Mouse (Mus musculus) intestine, embryonic 14.5 days (tissue): ENCODE data around the gene Banf1. TPM values are rescaled to one million over a fixed set of nuclear protein-coding genes. Genes with fewer than 3 reads are reported as not detected.

ENCODE experiments used
- ATAC-seq: fragments of 200-750 bp; cut with Nextera tagmentation; replicated peaks from 2 replicates; pipeline ENCODE4 v1.8.0; 2017; ENCODE audit warnings: low read depth, moderate number of reproducible peaks, moderate TSS enrichment, moderate library complexity; ENCODE audit not compliant: low FRiP score, low TSS enrichment
- DNase-seq: peaks from one replicate; pipeline ENCODE4 v3.0.0-alpha.2; 2018; ENCODE audit warnings: low spot score
- H3K27ac ChIP-seq: fragments of 300-500 bp; sonication (generic); 2 replicates; pipeline ENCODE4 v1.5.1; 2014; ENCODE audit warnings: low read depth, mild to moderate bottlenecking, control low read depth
- H3K27me3 ChIP-seq: fragments of 300-500 bp; sonication (generic); replicated peaks from 2 replicates; pipeline ENCODE4 v1.6.1; 2014; ENCODE audit warnings: low read length, control low read depth; ENCODE audit not compliant: control insufficient read depth, insufficient read depth
- H3K36me3 ChIP-seq: fragments of 300-500 bp; sonication (generic); 2 replicates; pipeline ENCODE4 v1.6.1; 2014; ENCODE audit warnings: low read length, control low read depth; ENCODE audit not compliant: control insufficient read depth, insufficient read depth
- H3K4me1 ChIP-seq: fragments of 300-500 bp; sonication (generic); replicated peaks from 2 replicates; pipeline ENCODE4 v1.6.1; 2014; ENCODE audit warnings: low read length, control low read depth, mixed read lengths; ENCODE audit not compliant: control insufficient read depth, insufficient read depth
- H3K4me2 ChIP-seq: fragments of 300-500 bp; sonication (generic); 2 replicates; pipeline ENCODE4 v1.6.1; 2014; ENCODE audit warnings: low read length
- H3K4me3 ChIP-seq: fragments of 300-500 bp; sonication (generic); 2 replicates; pipeline ENCODE4 v1.5.1; 2014; ENCODE audit warnings: low read depth, low read length, control low read depth, mixed read lengths
- H3K9ac ChIP-seq: fragments of 300-500 bp; sonication (generic); 2 replicates; pipeline ENCODE4 v1.6.1; 2014; ENCODE audit warnings: mild to moderate bottlenecking, low read length
- H3K9me3 ChIP-seq: fragments of 300-500 bp; sonication (generic); 2 replicates; pipeline ENCODE4 v1.6.1; 2016; ENCODE audit warnings: low read length, control low read depth; ENCODE audit not compliant: control insufficient read depth
- WGBS: fragments of 180-500 bp; shearing (Covaris S2); extraction: QIAGEN DNeasy Blood & Tissue Kit; methylation state at CpG from one replicate; pipeline ENCODE4 v1.1.7; 2014; 5-methylcytosine and 5-hydroxymethylcytosine counted together
- polyA plus RNA-seq: library from polyadenylated mRNA; unstranded; fragments of >200 nt; fragmentation: Nextera tagmentation; extraction: Ambion mirVana; gene quantifications from 2 replicates; pipeline ENCODE4 v1.2.1, GENCODE M21; 2014

The Banf1 gene
- polyA plus RNA-seq, 1 experiment from 2014 or later = 499 TPM

DNA sequence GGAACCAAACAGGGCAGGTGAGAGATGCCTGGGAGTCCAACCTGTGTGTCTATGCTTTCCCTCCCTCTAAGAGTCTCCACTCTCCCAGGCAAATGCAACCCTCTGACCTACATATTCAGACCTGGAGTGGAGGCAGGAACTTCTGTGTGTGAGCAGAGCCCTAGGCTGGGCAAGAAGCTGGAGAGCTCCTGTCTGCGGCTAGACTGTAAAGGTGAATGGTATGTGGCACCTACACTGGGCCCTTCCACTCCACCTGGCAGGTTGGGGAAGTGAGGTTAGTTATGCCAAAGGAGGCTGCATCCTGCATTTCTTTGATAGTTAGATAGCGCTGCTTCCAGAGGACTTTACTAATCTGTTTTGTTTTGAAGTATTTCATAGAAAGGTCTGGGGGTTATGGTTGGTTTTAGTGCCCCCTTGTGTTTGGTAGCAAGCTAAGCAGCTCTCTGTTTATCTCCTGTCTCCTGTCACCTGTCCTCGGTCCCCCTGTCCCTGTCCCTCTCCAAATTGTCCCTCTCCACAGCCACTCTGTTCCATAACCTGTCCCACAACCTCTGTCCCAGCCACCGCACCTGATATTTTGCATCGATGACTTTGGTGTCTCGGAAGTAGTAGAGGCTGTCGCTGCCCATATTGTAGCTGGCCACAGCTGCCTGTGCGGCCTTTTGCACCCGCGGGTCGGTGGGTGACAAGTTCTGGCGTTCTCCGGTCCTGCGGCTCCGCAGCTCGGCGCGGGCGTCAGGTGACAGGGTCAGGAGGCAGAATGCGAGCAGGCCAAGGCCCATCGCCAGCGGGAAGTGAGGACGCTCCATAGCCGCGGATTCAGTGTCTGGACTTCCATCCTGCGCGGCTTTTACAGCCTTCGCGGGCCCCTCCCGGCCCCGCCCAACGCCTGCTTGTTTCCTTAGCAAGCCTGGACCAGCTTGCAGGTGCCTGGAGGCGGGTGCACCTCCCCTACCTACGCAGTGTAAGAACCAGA, 18.2 kb downstream of the Banf1 start:
- peak; percentile 82 for DNase-seq
- Histone ChIP-seq H3K27ac (no peak overlapping the region), H3K36me3 (no peaks in the 10 kb centered on the region), H3K9ac (peak overlapping the region; percentile 28), H3K9me3 (no peaks in the 10 kb centered on the region), H3K4me1 (no peaks in the 10 kb centered on the region), H3K4me3 (peak overlapping the region; percentile 23), H3K4me2 (peak overlapping the region; percentile 53), H3K27me3 (no peaks in the 10 kb centered on the region)
- ATAC-seq = peak; percentile 53
- 4% methylated on average over 34 of the region's 34 CpGs for WGBS

DNA sequence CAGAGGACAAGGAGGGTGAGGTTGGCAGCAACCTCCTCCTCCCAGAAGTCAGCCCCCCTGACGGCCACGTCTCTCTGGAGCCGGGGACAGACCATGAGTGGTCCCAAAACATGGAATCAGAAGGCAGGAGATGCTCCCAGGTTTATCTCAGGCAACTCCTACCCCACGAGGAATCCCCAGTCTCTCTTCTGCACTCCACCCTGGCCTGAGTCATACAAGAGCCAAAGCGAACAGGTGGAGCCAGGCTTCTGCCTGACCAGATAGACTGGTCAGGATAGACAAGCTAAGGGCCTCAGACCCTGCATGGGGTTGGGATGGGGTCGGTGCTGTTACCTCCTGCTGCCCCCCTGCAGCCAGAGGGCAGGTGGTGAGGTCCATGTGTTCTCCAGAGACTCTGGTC, 18.9 kb downstream of the Banf1 start:
- Histone ChIP-seq H3K4me1 (no peaks in the 10 kb centered on the region), H3K9me3 (no peaks in the 10 kb centered on the region), H3K4me3 (no peak overlapping the region), H3K27me3 (no peaks in the 10 kb centered on the region), H3K9ac (no peak overlapping the region), H3K4me2 (no peak overlapping the region), H3K36me3 (no peaks in the 10 kb centered on the region), H3K27ac (no peak overlapping the region)
- 72% methylated on average over 6 of the region's 6 CpGs for WGBS
- DNase-seq = no peak
- no peak for ATAC-seq

DNA sequence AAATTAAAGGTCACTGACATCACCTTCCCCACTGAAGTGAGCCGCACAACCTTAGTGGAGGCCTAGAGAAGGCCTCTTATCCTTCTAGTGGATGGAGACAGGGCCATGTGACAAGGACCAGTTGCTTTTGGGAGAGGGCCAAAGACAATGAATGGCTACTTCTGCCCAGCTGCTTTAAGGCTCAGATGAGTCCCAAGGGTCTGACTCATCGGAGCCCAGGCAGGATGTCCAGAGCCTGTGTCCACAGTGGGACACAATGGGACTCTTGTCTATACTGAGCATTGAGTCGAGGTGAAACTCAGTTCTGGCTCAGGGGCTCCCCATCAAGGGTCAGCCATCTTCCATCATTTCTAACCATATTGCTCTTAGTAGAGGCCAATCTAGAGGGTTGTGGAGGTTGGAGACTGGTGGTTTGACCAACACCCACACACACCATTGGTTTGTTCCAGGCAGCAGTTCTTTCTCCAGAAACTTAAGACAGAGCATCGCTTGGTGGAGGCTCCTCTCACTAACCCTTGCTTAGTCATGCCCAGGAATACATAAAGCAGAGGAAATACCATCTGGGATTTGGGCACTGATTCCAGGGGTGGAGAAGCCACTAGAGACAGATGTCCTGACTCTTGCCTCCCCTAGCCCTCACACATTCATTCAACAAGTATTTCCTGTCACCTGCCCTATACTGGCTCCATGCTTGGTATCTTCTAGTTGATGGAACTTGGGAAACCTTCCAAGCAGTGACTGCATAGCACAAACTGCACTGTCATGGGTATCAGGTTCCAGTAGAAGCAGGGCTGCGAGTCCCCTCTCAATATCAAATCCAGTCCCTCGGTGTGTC, 21.5 kb downstream of the Banf1 start:
- H3K4me2 ChIP-seq = no peak overlapping the region
- no peaks in the 10 kb centered on the region for H3K4me1 ChIP-seq
- H3K4me3 ChIP-seq = no peak overlapping the region
- no peaks in the 10 kb centered on the region for H3K27me3 ChIP-seq
- DNase-seq (no peak), ATAC-seq (no peak)
- no peak overlapping the region for H3K9ac ChIP-seq
- no peaks in the 10 kb centered on the region for H3K36me3 ChIP-seq
- H3K27ac ChIP-seq = no peak overlapping the region
- WGBS = 74% methylated on average over 6 of the region's 6 CpGs
- no peaks in the 10 kb centered on the region for H3K9me3 ChIP-seq

DNA sequence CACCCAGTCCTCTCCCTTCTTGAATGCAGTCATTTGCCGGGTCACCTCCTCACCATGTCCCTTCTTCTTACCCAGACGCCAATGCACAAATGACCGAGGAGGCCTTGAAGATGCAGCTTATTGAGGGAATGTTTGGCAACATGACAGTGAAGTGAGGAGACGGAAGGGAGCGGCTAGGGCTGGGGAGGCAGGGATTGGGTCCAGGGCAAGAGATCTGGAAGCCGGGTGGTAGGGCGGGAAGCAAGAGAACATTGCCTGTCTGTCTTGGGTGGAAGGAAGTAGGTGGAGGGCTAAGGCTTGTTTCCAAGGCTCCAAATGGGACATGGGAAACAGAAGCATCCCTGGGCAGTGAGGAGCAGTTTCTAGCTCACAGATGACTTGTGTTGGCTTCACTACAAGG, 25.6 kb downstream of the Banf1 start:
- Histone ChIP-seq H3K4me2 (no peak overlapping the region), H3K4me1 (no peaks in the 10 kb centered on the region), H3K4me3 (no peak overlapping the region), H3K27me3 (no peaks in the 10 kb centered on the region), H3K27ac (no peak overlapping the region), H3K9me3 (no peaks in the 10 kb centered on the region), H3K9ac (no peak overlapping the region), H3K36me3 (no peaks in the 10 kb centered on the region)
- ATAC-seq (no peak), DNase-seq (no peak)
- WGBS = 84% methylated on average over 7 of the region's 7 CpGs

DNA sequence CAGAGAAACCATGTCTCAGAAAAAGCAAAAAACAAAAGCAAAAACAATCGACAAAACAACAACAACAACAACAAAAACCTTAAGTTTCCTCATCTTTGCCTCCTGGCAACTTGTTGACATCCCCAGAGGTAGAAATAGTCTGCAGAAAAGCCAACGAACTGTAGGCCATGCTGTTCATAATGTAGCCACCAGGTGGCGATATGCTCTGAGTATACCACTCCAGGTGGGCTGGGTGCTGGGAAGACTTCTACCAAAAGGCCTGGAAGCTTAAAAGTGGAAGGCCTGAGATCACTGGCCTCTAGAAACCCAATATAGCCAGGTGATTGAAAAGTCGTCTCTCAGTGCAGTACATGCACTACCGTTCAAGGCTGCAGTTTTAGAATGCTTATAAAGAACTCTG, 29.0 kb downstream of the Banf1 start:
- Histone ChIP-seq H3K4me2 (no peak overlapping the region), H3K27me3 (no peaks in the 10 kb centered on the region), H3K36me3 (no peaks in the 10 kb centered on the region), H3K4me3 (no peak overlapping the region), H3K9me3 (no peaks in the 10 kb centered on the region), H3K27ac (no peak overlapping the region), H3K9ac (no peak overlapping the region), H3K4me1 (no peaks in the 10 kb centered on the region)
- no peak for ATAC-seq
- WGBS = 23% methylated on average over 5 of the region's 5 CpGs
- DNase-seq = peak; percentile 89

DNA sequence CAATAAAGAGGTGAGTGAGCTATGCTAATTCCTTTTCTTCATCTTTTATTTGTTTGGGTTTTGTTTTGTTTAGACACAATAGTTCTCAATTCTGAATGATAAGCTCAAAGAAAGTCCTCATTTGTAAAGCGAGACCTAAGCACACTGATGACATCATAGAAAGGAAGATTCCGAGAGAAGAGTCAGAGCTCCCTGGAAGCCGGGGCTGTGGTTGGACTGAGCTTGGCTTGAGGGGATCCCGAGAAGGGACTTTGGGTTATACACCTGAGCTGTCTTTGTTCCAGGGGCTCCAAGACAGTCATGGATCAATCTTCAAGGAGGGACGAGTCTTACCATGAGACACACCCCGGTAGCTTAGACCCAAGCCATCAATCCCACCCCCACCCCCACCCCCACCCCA, 31.5 kb downstream of the Banf1 start, which contains the start of gene Catsper1:
Catsper1 (plus strand) TSS at position 301 of the 400 bp plus-strand sequence.
- no peak for ATAC-seq
- Histone ChIP-seq H3K4me2 (no peak within 1 kb of the TSS), H3K4me3 (no peak within 1 kb of the TSS), H3K27ac (no peak within 1 kb of the TSS), H3K9ac (no peak within 1 kb of the TSS), H3K27me3 (no peaks in the 10 kb centered on the region), H3K4me1 (no peaks in the 10 kb centered on the region), H3K9me3 (no peaks in the 10 kb centered on the region), H3K36me3 (no peaks in the 10 kb centered on the region)
- WGBS = 92% methylated on average over 6 of the region's 6 CpGs
- no peak for DNase-seq

DNA sequence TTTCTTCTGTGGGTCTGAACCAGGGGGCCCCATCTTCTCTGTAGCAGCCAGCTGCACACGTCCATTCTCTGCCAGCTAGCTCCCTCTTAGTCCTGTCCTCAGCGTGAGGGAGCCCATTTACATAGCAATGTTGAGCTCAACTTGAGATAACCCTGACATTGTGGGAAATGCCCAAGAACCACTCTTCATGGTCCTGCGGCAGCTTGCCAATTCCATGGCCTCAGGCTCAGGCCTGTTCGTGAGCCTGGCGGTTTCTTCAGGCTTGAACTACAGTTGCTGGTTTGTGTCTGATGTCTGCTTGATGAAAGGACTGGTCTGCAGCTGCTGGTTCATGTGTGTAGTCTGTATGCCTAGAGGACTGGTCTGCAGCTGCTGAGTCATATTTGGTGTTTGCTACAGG, 32.2 kb downstream of the Banf1 start:
- ATAC-seq (no peak), DNase-seq (no peak)
- no peak overlapping the region for H3K9ac ChIP-seq
- H3K36me3 ChIP-seq = no peaks in the 10 kb centered on the region
- H3K4me1 ChIP-seq = no peaks in the 10 kb centered on the region
- no peaks in the 10 kb centered on the region for H3K9me3 ChIP-seq
- 70% methylated on average over 5 of the region's 5 CpGs for WGBS
- no peak overlapping the region for H3K4me3 ChIP-seq
- H3K27me3 ChIP-seq = no peaks in the 10 kb centered on the region
- no peak overlapping the region for H3K4me2 ChIP-seq
- H3K27ac ChIP-seq = no peak overlapping the region

DNA sequence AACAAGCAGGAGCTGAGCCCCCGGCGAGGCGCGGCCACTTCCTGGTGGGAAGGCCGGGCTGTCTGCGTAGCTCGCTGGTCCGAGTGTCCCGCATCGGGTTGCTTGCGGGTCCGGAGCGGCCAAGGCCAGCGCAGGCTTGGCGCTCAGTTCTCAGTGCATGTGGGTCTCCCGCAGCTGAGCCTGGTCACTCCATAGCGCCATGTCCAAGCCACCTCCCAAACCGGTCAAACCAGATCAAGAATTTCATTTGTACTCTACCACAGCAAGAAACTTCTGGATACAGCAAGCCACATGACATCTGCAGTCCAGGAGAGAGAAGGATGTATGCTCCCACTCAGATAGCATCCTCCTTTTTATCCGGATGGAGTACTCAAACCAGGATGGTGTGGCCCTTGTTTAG, 39.0 kb downstream of the Banf1 start:
- no peaks in the 10 kb centered on the region for H3K27me3 ChIP-seq
- no peak overlapping the region for H3K4me2 ChIP-seq
- no peaks in the 10 kb centered on the region for H3K4me1 ChIP-seq
- ATAC-seq (no peak), DNase-seq (no peak)
- 61% methylated on average over 19 of the region's 19 CpGs for WGBS
- no peaks in the 10 kb centered on the region for H3K9me3 ChIP-seq
- H3K9ac ChIP-seq = no peak overlapping the region
- H3K27ac ChIP-seq = no peak overlapping the region
- no peak overlapping the region for H3K4me3 ChIP-seq
- no peaks in the 10 kb centered on the region for H3K36me3 ChIP-seq
